Mouse (Mus musculus): ENCODE data around the gene Fndc3b.

Gene Fndc3b

GRCm38 (mm10) chr3:27742124-27742523, 31.0 kb upstream of the Fndc3b start:
- H3K27me3 ChIP-seq (ENCODE audit: insufficient read depth, low read length): 0 out of 2 replicates have a peak, but pooled peaks cover 3% of the 10 kb centered on the region
- no peak for TF ChIP-seq POU5F1 (IDR thresholded peaks at IDR 0.05; ENCODE audit: borderline replicate concordance, low read length)
- TF ChIP-seq CTCF (conservative IDR thresholded peaks at IDR 0.05; ENCODE audit: low read length): no peak
- TF ChIP-seq NANOG (IDR thresholded peaks at IDR 0.05; ENCODE audit: borderline replicate concordance, low read length): no peak
- no peaks in the 10 kb centered on the region for H3K36me3 ChIP-seq (ENCODE audit: insufficient read depth, low read length)
- peaks cover 20% of the 10 kb centered on the region for H3K9me3 ChIP-seq (ENCODE audit: low read length)
- H3K4me1 ChIP-seq (replicated peaks; ENCODE audit: low read depth, low read length): peaks cover 14% of the 10 kb centered on the region
- H3K4me3 ChIP-seq (replicated peaks; ENCODE audit: low read length): no peak overlapping the region

GRCm38 (mm10) chr3:27740136-27740535, 29.0 kb upstream of the Fndc3b start:
- Histone ChIP-seq H3K4me3 (replicated peaks; ENCODE audit: low read length) (no peak overlapping the region), H3K36me3 (ENCODE audit: insufficient read depth, low read length) (no peaks in the 10 kb centered on the region), H3K4me1 (replicated peaks; ENCODE audit: low read depth, low read length) (peaks cover 11% of the 10 kb centered on the region), H3K27me3 (ENCODE audit: insufficient read depth, low read length) (0 out of 2 replicates have a peak, but pooled peaks cover 3% of the 10 kb centered on the region), H3K9me3 (ENCODE audit: low read length) (0 out of 2 replicates have a peak, but pooled peaks cover under 1% of the 10 kb centered on the region)
- TF ChIP-seq POU5F1 (IDR thresholded peaks at IDR 0.05; ENCODE audit: borderline replicate concordance, low read length): no peak
- no peak for TF ChIP-seq CTCF (conservative IDR thresholded peaks at IDR 0.05; ENCODE audit: low read length)
- no peak for TF ChIP-seq NANOG (IDR thresholded peaks at IDR 0.05; ENCODE audit: borderline replicate concordance, low read length)

GRCm38 (mm10) chr3:27736180-27736579, 25.1 kb upstream of the Fndc3b start:
- Histone ChIP-seq H3K4me1 (replicated peaks; ENCODE audit: low read depth, low read length) (0 out of 2 replicates have a peak, but pooled peaks cover 3% of the 10 kb centered on the region), H3K9me3 (ENCODE audit: low read length) (no peaks in the 10 kb centered on the region), H3K27me3 (ENCODE audit: insufficient read depth, low read length) (0 out of 2 replicates have a peak, but pooled peaks cover 3% of the 10 kb centered on the region), H3K36me3 (ENCODE audit: insufficient read depth, low read length) (no peaks in the 10 kb centered on the region), H3K4me3 (replicated peaks; ENCODE audit: low read length) (no peak overlapping the region)
- TF ChIP-seq CTCF (conservative IDR thresholded peaks at IDR 0.05; ENCODE audit: low read length) (no peak), NANOG (IDR thresholded peaks at IDR 0.05; ENCODE audit: borderline replicate concordance, low read length) (no peak), POU5F1 (IDR thresholded peaks at IDR 0.05; ENCODE audit: borderline replicate concordance, low read length) (no peak)

GRCm38 (mm10) chr3:27735113-27735512, 24.0 kb upstream of the Fndc3b start:
- Histone ChIP-seq H3K4me3 (replicated peaks; ENCODE audit: low read length) (no peak overlapping the region), H3K4me1 (replicated peaks; ENCODE audit: low read depth, low read length) (0 out of 2 replicates have a peak, but pooled peaks cover 3% of the 10 kb centered on the region), H3K36me3 (ENCODE audit: insufficient read depth, low read length) (no peaks in the 10 kb centered on the region), H3K27me3 (ENCODE audit: insufficient read depth, low read length) (0 out of 2 replicates have a peak, but pooled peaks cover 3% of the 10 kb centered on the region), H3K9me3 (ENCODE audit: low read length) (no peaks in the 10 kb centered on the region)
- TF ChIP-seq NANOG (IDR thresholded peaks at IDR 0.05; ENCODE audit: borderline replicate concordance, low read length): no peak
- TF ChIP-seq POU5F1 (IDR thresholded peaks at IDR 0.05; ENCODE audit: borderline replicate concordance, low read length): no peak
- TF ChIP-seq CTCF (conservative IDR thresholded peaks at IDR 0.05; ENCODE audit: low read length): no peak

- TF ChIP-seq POU5F1 (IDR thresholded peaks at IDR 0.05; ENCODE audit: borderline replicate concordance, low read length) (no peak), CTCF (conservative IDR thresholded peaks at IDR 0.05; ENCODE audit: low read length) (no peak), NANOG (IDR thresholded peaks at IDR 0.05; ENCODE audit: borderline replicate concordance, low read length) (no peak)
- H3K9me3 ChIP-seq (ENCODE audit: low read length): no peaks in the 10 kb centered on the region
- no peaks in the 10 kb centered on the region for H3K27me3 ChIP-seq (ENCODE audit: insufficient read depth, low read length)
- no peak overlapping the region for H3K4me3 ChIP-seq (replicated peaks; ENCODE audit: low read length)
- H3K36me3 ChIP-seq (ENCODE audit: insufficient read depth, low read length): no peaks in the 10 kb centered on the region
- H3K4me1 ChIP-seq (replicated peaks; ENCODE audit: low read depth, low read length): peaks cover 6% of the 10 kb centered on the region
These were observed 18.0 kb upstream of the Fndc3b start for GRCm38 (mm10) chr3:27728798-27729782.

- H3K4me3 ChIP-seq (replicated peaks; ENCODE audit: low read length): no peak overlapping the region
- H3K36me3 ChIP-seq (ENCODE audit: insufficient read depth, low read length): no peaks in the 10 kb centered on the region
- no peaks in the 10 kb centered on the region for H3K9me3 ChIP-seq (ENCODE audit: low read length)
- peaks cover 7% of the 10 kb centered on the region for H3K4me1 ChIP-seq (replicated peaks; ENCODE audit: low read depth, low read length)
- TF ChIP-seq POU5F1 (IDR thresholded peaks at IDR 0.05; ENCODE audit: borderline replicate concordance, low read length) (no peak), NANOG (IDR thresholded peaks at IDR 0.05; ENCODE audit: borderline replicate concordance, low read length) (no peak), CTCF (conservative IDR thresholded peaks at IDR 0.05; ENCODE audit: low read length) (no peak)
- H3K27me3 ChIP-seq (ENCODE audit: insufficient read depth, low read length): no peaks in the 10 kb centered on the region
These were observed 17.1 kb upstream of the Fndc3b start for GRCm38 (mm10) chr3:27728176-27728575.

GRCm38 (mm10) chr3:27725752-27726151, 14.6 kb upstream of the Fndc3b start:
- peaks cover 7% of the 10 kb centered on the region for H3K4me1 ChIP-seq (replicated peaks; ENCODE audit: low read depth, low read length)
- no peak for TF ChIP-seq POU5F1 (IDR thresholded peaks at IDR 0.05; ENCODE audit: borderline replicate concordance, low read length)
- no peak for TF ChIP-seq NANOG (IDR thresholded peaks at IDR 0.05; ENCODE audit: borderline replicate concordance, low read length)
- TF ChIP-seq CTCF (conservative IDR thresholded peaks at IDR 0.05; ENCODE audit: low read length): no peak

GRCm38 (mm10) chr3:27724208-27724607, 13.1 kb upstream of the Fndc3b start:
- TF ChIP-seq NANOG (IDR thresholded peaks at IDR 0.05; ENCODE audit: borderline replicate concordance, low read length) (no peak), POU5F1 (IDR thresholded peaks at IDR 0.05; ENCODE audit: borderline replicate concordance, low read length) (no peak), CTCF (conservative IDR thresholded peaks at IDR 0.05; ENCODE audit: low read length) (no peak)

More at GRCm38 (mm10) chr3:27725752-27726151, 14.6 kb upstream of the Fndc3b start:
- no peaks in the 10 kb centered on the region for H3K9me3 ChIP-seq (ENCODE audit: low read length)
- H3K27me3 ChIP-seq (ENCODE audit: insufficient read depth, low read length): no peaks in the 10 kb centered on the region
- no peak overlapping the region for H3K4me3 ChIP-seq (replicated peaks; ENCODE audit: low read length)
- H3K36me3 ChIP-seq (ENCODE audit: insufficient read depth, low read length): no peaks in the 10 kb centered on the region

More at GRCm38 (mm10) chr3:27724208-27724607, 13.1 kb upstream of the Fndc3b start:
- H3K36me3 ChIP-seq (ENCODE audit: insufficient read depth, low read length): no peaks in the 10 kb centered on the region
- no peaks in the 10 kb centered on the region for H3K9me3 ChIP-seq (ENCODE audit: low read length)
- no peak overlapping the region for H3K4me3 ChIP-seq (replicated peaks; ENCODE audit: low read length)
- H3K27me3 ChIP-seq (ENCODE audit: insufficient read depth, low read length): peaks cover 2% of the 10 kb centered on the region; the same call in 1 of the 2 replicates
- peaks cover 7% of the 10 kb centered on the region for H3K4me1 ChIP-seq (replicated peaks; ENCODE audit: low read depth, low read length)

All from E14TG2a.4 (cell line).